Mouse (Mus musculus) megakaryocyte, embryonic 14.5 days (primary cell): ENCODE measurements at regions not wholly inside any gene's neighbourhood (a gene's known extent, or its start where the extent isn't known, plus 50 kb on each side); places are given as distances from the start of the nearest gene placed in this dataset.

ENCODE experiments used
- FLI1 ChIP-seq: IDR thresholded peaks from 2 replicates; pipeline ENCODE4 v1.6.1; 2012; ENCODE audit warnings: low read length, inconsistent platforms, mixed read lengths
- GATA1 ChIP-seq: IDR thresholded peaks from 3 replicates; pipeline ENCODE4 v1.6.1; 2012; ENCODE audit warnings: mixed read lengths, low read length, inconsistent platforms, borderline replicate concordance

GRCm38 (mm10) chr10:84166568-84166905, 273.9 kb downstream of the Nuak1 start:
- TF ChIP-seq FLI1 (no peak), GATA1 (no peak)
